Mouse (Mus musculus) lung, embryonic 14.5 days (tissue): ENCODE results near the gene Park7. TPM values are rescaled to one million over a fixed set of nuclear protein-coding genes. Genes with fewer than 3 reads are reported as not detected.

Source experiments
- ATAC-seq: fragments of 200-750 bp; cut with Nextera tagmentation; 2 replicates; pipeline ENCODE4 v1.8.0; 2017; ENCODE audit warnings: mild to moderate bottlenecking, moderate TSS enrichment, moderate library complexity; ENCODE audit not compliant: insufficient read depth
- DNase-seq: peaks from one replicate; pipeline ENCODE4 v3.0.0-alpha.2; 2015
- H3K27ac ChIP-seq: fragments of 300-500 bp; sonication (generic); 2 replicates; pipeline ENCODE4 v1.5.1; 2014; ENCODE audit warnings: low read depth, mild to moderate bottlenecking, moderate library complexity
- H3K27me3 ChIP-seq: fragments of 300-500 bp; sonication (generic); 2 replicates; pipeline ENCODE4 v1.6.1; 2014; ENCODE audit warnings: low read length, control low read depth; ENCODE audit not compliant: insufficient read depth
- H3K36me3 ChIP-seq: fragments of 300-500 bp; sonication (generic); 2 replicates; pipeline ENCODE4 v1.6.1; 2014; ENCODE audit warnings: control low read depth; ENCODE audit not compliant: insufficient read depth
- H3K4me1 ChIP-seq: fragments of 300-500 bp; sonication (generic); 2 replicates; pipeline ENCODE4 v1.6.1; 2014; ENCODE audit warnings: antibody characterized with exemption, control low read depth; ENCODE audit not compliant: insufficient read depth
- H3K4me2 ChIP-seq: fragments of 300-500 bp; sonication (generic); 2 replicates; pipeline ENCODE4 v1.6.1; 2014; ENCODE audit warnings: mild to moderate bottlenecking
- H3K4me3 ChIP-seq: fragments of 300-500 bp; sonication (generic); 2 replicates; pipeline ENCODE4 v1.5.1; 2014; ENCODE audit warnings: low read depth, low read length
- H3K9ac ChIP-seq: fragments of 300-500 bp; sonication (generic); 2 replicates; pipeline ENCODE4 v1.6.1; 2014
- H3K9me3 ChIP-seq: fragments of 300-500 bp; sonication (generic); 2 replicates; pipeline ENCODE4 v1.6.1; 2016; ENCODE audit warnings: low read depth, low read length, control low read depth
- CTCF ChIP-seq: IDR thresholded peaks from 2 replicates; pipeline ENCODE4 v1.5.1; 2016; ENCODE audit warnings: antibody characterized with exemption, low read depth
- WGBS: fragments of 180-500 bp; shearing (Covaris S2); extraction: QIAGEN DNeasy Blood & Tissue Kit; methylation state at CpG from one replicate; pipeline ENCODE4 v1.1.7; 2014; 5-methylcytosine and 5-hydroxymethylcytosine counted together
- polyA plus RNA-seq: library from polyadenylated mRNA; unstranded; fragments of >200 nt; fragmentation: Nextera tagmentation; extraction: Ambion mirVana; gene quantifications from 2 replicates; pipeline ENCODE4 v1.2.1, GENCODE M21; 2014

Gene Park7
- polyA plus RNA-seq, 1 experiment from 2014 or later = 500 TPM

DNA sequence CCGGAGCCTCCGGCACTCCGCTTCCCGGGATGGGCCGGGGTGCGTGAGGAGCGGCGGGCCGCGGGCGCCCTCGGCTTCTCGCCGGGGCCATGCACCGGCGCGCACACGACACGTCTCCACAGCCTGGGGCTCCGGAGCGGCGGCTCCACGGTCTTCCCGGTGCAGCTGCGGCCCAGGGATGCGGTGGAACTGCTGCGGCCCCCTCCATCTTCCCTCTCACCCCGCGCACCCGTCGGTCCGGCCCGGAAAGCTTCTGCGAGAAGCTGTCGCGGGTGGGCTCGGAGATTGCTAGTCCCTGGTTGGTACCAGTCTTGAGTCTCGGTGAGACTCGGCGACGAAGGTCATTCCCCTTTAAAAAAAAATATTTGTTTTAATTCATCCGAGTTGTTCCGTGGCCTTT, 58.9 kb downstream of the Park7 start:
- H3K4me2 ChIP-seq = peak overlapping the region; percentile 77
- DNase-seq (peak; percentile 52), ATAC-seq (no peak; the same call in 1 of the 2 replicates)
- H3K9ac ChIP-seq = peak overlapping the region; percentile 92
- peaks cover 16% of the 10 kb centered on the region for H3K4me1 ChIP-seq
- peak overlapping the region; percentile 80 for H3K4me3 ChIP-seq
- no peaks in the 10 kb centered on the region for H3K27me3 ChIP-seq
- 0% methylated on average over 41 of the region's 43 CpGs for WGBS
- TF ChIP-seq CTCF = no peak
- no peaks in the 10 kb centered on the region for H3K36me3 ChIP-seq
- H3K27ac ChIP-seq = peak overlapping the region; percentile 98
- H3K9me3 ChIP-seq = no peaks in the 10 kb centered on the region

DNA sequence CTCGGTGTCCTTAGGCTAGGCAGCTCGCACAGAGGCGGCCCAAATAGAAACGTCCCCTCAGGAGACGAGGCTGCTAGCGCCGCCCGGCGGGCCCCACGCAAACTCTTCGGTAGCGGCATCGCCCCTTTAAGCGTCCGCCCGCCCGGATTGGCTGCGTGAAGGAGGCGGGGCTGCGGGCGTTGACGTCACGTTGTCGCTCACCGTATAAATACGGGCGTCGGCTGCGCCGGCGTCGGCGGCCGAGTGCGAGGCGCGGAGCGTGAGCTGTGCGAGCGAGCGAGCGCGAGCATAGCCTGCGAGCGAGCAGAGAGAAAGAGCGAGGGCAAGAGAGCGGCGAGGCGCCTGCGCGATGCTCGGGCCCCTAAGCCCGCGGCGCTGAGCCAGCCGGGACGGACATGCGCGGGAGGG, 59.4 kb downstream of the Park7 start:
- Histone ChIP-seq H3K9me3 (no peaks in the 10 kb centered on the region), H3K36me3 (no peaks in the 10 kb centered on the region), H3K27ac (peak overlapping the region; percentile 98), H3K27me3 (no peaks in the 10 kb centered on the region), H3K4me1 (peaks cover 12% of the 10 kb centered on the region), H3K4me2 (peak overlapping the region; percentile 77), H3K4me3 (peak overlapping the region; percentile 80), H3K9ac (peak overlapping the region; percentile 92)
- under 1% methylated on average over 59 of the region's 59 CpGs for WGBS
- DNase-seq (peak; percentile 99), ATAC-seq (peak; percentile 95)
- peak; percentile 66 for TF ChIP-seq CTCF

DNA sequence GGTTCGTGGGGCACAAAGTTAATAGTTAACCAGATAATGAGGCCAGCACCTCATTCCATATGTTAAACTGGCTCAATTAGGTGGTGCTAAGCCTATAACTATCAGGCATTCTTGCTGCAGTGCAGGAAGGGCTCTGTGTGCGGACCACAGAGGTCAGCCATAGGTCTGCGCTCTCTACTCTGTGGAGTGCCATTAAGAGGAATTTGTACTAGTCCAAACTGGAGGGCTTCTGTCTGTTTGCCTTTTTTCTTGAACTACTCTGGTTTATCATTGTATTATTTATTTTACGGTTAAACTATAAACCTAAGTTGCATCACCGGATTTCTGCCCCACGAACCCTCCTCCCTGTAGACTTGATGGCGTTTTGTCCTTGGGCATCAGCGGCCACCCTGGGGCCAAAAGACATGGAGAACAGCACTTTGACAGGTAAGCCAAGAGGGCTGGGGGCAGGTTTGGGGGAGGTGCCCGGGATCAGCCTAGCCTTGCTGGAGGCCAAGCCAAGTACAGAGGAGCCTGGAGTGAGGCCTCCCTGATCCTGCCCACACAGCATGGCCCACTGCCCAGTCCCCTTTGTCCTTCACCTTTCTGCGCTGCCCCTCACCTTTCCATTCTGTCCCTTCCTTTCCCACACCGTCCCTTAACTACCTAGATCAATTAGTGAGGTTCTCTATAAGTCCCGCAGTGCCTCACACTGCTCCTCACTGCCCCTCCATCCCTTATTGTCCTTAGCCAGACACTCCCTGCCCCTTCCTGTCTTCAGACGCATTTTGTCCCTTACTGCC, 60.4 kb downstream of the Park7 start, which contains the start of gene Errfi1:
Errfi1 (plus strand) TSS at position 240 of the 782 bp plus-strand sequence.
- DNase-seq (peak; percentile 62), ATAC-seq (peak; percentile 57; the same call in 1 of the 2 replicates)
- Histone ChIP-seq H3K9me3 (no peaks in the 10 kb centered on the region), H3K27me3 (no peaks in the 10 kb centered on the region), H3K27ac (peak within 1 kb of the TSS; percentile 98), H3K36me3 (no peaks in the 10 kb centered on the region), H3K4me2 (peak within 1 kb of the TSS; percentile 77), H3K4me3 (peak within 1 kb of the TSS; percentile 80), H3K9ac (peak within 1 kb of the TSS; percentile 36; the same call in 1 of the 2 replicates), H3K4me1 (peaks cover 12% of the 10 kb centered on the region)
- TF ChIP-seq CTCF = no peak
- WGBS = 44% methylated on average over 13 of the region's 13 CpGs

DNA sequence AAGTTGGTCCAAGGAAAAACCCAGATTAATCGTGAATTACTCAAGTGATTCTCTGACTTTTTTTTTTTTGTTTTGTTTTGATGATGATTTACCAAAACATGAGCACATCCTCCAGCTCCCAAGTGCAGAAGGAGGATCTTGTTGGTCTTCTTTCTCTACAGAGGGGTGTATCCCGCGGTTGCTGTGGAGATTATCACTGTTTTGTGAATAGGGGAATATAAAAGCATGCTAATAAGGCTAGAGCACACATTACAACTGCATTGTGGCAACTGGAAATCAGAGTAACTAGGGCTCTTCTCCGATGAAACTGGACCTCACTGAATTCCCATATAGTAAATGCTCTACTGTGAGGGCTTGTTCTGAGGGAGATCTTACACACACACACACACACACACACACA, 61.8 kb downstream of the Park7 start:
- DNase-seq = no peak
- no peaks in the 10 kb centered on the region for H3K9me3 ChIP-seq
- no peak overlapping the region for H3K9ac ChIP-seq
- 53% methylated on average over 4 of the region's 4 CpGs for WGBS
- peaks cover 12% of the 10 kb centered on the region for H3K4me1 ChIP-seq
- no peak overlapping the region for H3K4me2 ChIP-seq
- ATAC-seq = no peak
- H3K36me3 ChIP-seq = no peaks in the 10 kb centered on the region
- H3K27me3 ChIP-seq = no peaks in the 10 kb centered on the region
- no peak overlapping the region for H3K27ac ChIP-seq
- H3K4me3 ChIP-seq = no peak overlapping the region
- no peak for TF ChIP-seq CTCF

DNA sequence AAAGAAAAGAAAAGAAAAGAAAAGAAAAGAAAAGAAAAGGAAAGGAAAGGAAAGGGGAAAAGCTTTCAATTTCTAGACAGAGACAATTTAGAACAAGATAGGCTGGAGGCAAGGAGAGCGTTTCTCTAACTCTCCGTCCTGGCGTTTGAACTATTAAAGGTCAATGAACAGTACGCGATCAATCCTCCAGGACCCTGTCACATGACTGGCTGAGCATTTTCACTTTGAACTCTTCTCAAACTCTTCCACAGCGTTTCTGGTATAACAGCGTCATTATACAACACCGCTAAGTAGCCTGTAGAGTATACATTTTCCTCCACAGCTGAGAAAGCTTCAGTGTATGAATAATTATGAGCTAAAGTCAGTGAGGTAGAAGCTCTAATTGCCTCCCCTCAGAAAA, 62.2 kb downstream of the Park7 start:
- no peak for ATAC-seq
- no peak overlapping the region for H3K4me3 ChIP-seq
- H3K27me3 ChIP-seq = no peaks in the 10 kb centered on the region
- H3K9ac ChIP-seq = no peak overlapping the region
- no peaks in the 10 kb centered on the region for H3K9me3 ChIP-seq
- H3K27ac ChIP-seq = no peak overlapping the region
- no peak for DNase-seq
- no peaks in the 10 kb centered on the region for H3K36me3 ChIP-seq
- WGBS = 34% methylated on average over 8 of the region's 8 CpGs
- H3K4me1 ChIP-seq = peaks cover 12% of the 10 kb centered on the region
- no peak overlapping the region for H3K4me2 ChIP-seq
- TF ChIP-seq CTCF = no peak

DNA sequence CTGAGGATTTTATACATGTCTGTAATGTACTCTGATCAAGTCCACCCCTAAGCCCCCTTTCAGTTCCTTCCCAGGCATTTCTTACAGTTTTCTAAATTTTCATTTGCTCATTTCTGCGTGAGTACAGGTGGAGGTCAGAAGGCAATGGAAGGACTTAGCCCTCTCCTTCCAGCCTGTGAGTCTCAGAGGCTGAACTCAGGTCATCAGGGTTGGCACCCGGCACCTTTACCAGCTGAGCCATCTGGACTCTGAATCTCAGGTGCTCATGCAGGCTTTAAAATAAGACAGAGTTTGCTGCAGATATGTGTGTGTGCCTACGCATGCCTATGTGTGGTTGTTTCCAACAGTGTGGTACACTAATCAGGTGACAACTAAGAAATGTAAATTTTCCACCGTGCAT, 63.3 kb downstream of the Park7 start:
- Histone ChIP-seq H3K9ac (no peak overlapping the region), H3K27ac (no peak overlapping the region), H3K4me2 (no peak overlapping the region), H3K9me3 (no peaks in the 10 kb centered on the region), H3K36me3 (no peaks in the 10 kb centered on the region), H3K4me1 (peaks cover 14% of the 10 kb centered on the region), H3K27me3 (no peaks in the 10 kb centered on the region), H3K4me3 (no peak overlapping the region)
- DNase-seq = no peak
- TF ChIP-seq CTCF = no peak
- 76% methylated on average over 4 of the region's 4 CpGs for WGBS
- no peak for ATAC-seq

DNA sequence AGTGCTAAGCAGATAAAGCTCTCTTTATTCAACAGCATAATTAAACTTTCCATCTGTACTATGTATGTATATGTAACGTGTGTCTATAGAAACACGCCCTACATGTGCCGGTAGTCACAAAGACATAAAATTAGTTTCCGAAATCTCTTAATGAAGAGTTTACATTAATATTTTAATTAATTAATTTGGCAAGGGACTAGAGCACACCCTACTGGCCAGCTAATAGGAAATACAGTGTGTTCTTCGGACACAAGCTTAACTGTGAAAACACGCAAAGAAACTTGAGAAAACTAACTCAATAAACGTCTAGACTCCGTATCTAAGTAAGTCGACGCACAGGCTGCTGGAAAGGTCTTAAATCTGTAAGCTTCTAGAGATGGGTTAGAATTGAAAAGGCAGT, 64.3 kb downstream of the Park7 start:
- 41% methylated on average over 10 of the region's 10 CpGs for WGBS
- DNase-seq (peak; percentile 59), ATAC-seq (no peak)
- Histone ChIP-seq H3K4me3 (no peak overlapping the region), H3K9me3 (no peaks in the 10 kb centered on the region), H3K27ac (no peak overlapping the region), H3K4me1 (peaks cover 14% of the 10 kb centered on the region), H3K9ac (no peak overlapping the region), H3K4me2 (no peak overlapping the region), H3K27me3 (no peaks in the 10 kb centered on the region), H3K36me3 (no peaks in the 10 kb centered on the region)
- peak; percentile 66 for TF ChIP-seq CTCF

Other genes starting within 250 kb of the Park7 start
- gene Errfi1, start 60.5 kb downstream of the Park7 start, polyA plus RNA-seq = 41.5 and 48.3 TPM in 2 replicates
- 0.12 TPM in 1 of 2 replicates, not detected in the other for gene Tnfrsf9, start 125 bp upstream of the Park7 start, polyA plus RNA-seq
- gene Uts2, start 82.7 kb upstream of the Park7 start, polyA plus RNA-seq = not detected in 2 replicates
- gene Per3, start 130.2 kb upstream of the Park7 start, polyA plus RNA-seq = 8.0 and 8.9 TPM in 2 replicates
- gene Vamp3, start 143.5 kb upstream of the Park7 start, polyA plus RNA-seq = 93.4 and 98.6 TPM in 2 replicates
- gene Gm13090, start 175.1 kb upstream of the Park7 start, polyA plus RNA-seq = not detected in 2 replicates